Mouse (Mus musculus) thymus, adult 2 months (tissue): ENCODE results near the gene Gm49387.

Experiments
- CTCF ChIP-seq: fragments of 200-500 bp; IDR thresholded peaks from 2 replicates; pipeline ENCODE4 v1.5.1; 2012; ENCODE audit warnings: mild to moderate bottlenecking, control low read depth, low read length, moderate library complexity, borderline replicate concordance; ENCODE audit not compliant: control insufficient read depth, poor library complexity, insufficient read depth; ENCODE audit errors: extremely low read depth
- POLR2A ChIP-seq: fragments of 200-500 bp; IDR thresholded peaks from 2 replicates; pipeline ENCODE4 v1.6.1; 2012; ENCODE audit warnings: mild to moderate bottlenecking, low read length, control low read depth, moderate library complexity; ENCODE audit not compliant: control insufficient read depth, poor library complexity, insufficient read depth; ENCODE audit errors: extremely low read depth

DNA sequence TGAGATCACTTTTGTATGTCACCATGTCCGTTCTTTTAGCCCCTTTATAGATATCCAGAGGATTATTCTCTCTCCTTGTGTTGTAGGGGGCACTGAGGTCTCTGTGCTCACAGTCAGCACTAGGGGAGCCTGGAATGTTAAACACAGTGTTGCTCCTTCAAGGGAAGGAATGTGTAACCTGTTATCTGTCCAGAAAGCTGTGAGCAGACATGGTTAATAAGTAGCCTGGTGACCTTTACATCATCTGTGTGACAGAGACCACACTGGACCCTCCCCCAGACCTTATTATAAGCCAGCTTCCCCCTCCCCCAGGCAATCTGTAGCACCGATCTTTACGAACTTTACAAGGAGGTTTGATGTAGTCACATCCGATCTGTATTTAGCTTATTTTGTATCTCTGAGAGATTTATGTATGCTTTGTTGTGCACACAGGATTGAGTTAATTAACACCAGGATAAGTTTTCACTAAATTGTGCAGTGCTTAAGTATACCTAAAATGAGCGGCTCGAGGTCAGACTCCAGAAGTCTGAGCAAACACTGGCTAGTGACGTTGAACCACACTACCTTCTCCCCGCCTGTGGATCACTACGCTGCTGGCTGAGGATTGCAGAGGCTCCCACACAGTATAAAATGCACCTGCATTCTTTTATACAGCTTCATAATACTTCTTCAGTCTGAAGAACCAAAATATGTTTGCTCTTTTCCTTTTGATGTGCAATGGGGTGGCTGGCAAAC is 75.0 kb downstream of the Gm49387 start:
- TF ChIP-seq CTCF: no peak
- TF ChIP-seq POLR2A: no peak
